Mouse (Mus musculus) monocyte, adult 2 months (primary cell): ENCODE results near the gene Nudt7.

Experiments
- DNase-seq, 2 experiments: peaks; one replicate each; pipeline ENCODE4 v3.0.0; 2022; ENCODE audit warnings: low spot score in 2 of 2, low read depth in 1 of 2

Nudt7 gene

DNA sequence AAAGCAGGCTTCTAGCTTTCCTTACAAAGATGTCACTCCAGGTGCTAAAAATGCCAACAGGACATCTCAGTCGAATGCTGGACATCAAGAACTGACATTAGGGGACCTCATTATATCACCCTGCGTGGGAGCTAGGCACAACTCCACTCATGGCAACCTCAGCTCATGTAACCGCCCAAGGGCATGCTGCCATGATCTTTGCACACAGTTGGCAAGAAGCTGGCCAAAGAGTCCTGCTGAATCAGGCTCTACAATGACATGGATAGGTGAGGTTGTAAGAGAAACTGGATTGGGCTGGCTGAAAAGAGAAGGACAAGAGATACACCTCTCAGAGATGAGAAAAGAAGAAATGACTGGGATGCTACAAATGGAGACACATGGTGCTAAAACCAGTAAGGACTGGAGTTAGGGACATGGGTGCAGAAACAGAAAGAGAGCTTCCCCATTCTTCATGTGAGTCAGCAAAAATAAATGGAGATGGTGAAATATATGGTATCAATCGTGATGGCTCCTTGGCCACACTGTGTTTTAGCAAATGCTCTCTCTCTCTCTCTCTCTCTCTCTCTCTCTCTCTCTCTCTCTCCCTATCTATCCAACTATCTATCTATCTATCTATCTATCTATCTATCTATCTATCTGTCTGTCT is 10.4 kb downstream of the Nudt7 start:
- DNase-seq = no peak

DNA sequence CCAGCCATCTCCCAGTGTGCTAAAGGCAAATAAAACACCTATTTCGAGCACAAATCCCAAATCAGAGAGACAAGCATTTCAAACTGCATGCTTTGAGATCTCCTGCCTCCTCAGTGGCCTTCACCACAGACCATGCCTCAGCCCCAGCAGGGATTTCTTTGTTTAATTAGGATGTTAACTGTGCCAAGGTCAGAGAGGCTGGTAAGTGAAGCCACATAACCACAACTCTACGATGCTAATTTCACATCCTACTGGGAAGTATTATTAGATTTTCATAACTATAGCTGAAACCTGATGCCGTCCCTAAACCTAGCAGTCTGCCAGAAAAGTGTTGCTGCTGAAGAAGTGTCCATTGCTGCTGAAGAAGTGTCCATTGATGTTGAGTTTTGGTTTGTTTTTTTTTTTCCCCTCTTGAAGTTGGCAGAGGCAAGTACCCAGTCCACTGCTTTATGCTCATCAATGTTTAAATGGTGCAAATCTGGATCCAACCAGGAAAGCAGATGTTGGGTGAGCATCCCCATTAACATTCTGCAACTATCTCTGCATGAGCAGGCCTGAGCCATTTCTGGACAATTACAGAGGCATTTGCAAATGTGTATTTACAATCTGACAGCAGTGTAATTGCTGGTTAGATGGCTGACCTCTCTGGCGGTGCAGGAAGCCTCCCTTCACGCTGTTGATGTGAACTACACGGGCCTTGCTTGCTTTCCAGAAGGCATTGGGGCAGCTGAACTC is 20.1 kb downstream of the Nudt7 start:
- no peak for DNase-seq

DNA sequence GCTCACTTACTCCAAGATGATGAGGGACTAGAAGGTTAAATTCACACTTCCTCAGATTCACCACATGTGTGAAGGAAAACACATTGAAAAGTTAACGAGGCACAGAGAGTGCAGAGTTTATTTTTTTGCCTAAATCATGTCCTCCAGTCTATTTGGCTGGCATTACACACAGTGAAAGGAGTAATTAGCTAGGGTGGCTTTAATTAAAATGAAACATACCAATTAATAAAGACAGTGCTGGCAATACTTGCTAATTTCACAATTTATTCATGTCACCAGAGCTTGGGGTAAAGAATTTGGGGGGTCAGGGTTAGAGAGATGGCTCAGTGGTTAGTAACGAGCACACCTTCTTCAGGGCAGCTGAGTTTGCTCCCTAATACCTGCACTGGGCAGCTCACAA is 25.2 kb downstream of the Nudt7 start:
- DNase-seq = no peak

DNA sequence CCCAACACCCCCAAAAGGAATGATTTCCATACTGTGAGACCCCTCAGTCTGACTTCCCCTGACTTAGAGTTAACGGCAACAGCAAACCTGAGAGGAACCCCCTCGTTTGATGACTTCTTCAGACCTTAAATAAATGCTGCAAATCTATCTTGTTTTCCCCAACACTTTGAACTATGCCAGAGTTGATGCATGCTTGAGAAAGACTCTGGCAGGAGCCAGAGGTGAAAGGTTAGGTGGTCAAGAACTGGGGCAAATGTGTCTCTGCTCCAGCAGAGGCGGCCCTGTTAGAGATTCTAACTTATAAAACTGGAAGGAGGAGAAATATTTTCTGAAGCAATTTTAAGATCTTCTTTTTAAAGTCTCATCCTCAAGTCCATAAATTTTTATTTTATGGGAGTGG is 26.3 kb downstream of the Nudt7 start:
- DNase-seq = no peak

DNA sequence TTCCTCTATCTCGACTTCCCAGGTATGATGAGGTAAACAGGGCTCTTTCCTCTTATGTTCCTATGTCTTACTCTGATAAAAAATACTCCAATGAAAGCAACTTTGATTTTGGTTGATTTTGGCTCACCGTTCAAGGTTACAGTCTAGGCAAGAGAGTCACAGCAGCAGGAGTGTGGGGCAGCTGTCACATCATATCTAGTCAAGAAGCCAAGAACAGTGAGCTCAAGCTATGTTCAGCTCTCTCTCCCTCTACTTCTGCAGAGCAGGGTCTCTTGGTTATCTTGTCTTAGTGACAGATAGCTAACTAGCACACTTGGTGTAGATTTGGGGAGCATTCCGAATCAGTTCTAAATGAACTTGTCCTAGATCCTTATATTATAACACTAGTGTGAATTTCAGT is 30.5 kb downstream of the Nudt7 start:
- no peak for DNase-seq

DNA sequence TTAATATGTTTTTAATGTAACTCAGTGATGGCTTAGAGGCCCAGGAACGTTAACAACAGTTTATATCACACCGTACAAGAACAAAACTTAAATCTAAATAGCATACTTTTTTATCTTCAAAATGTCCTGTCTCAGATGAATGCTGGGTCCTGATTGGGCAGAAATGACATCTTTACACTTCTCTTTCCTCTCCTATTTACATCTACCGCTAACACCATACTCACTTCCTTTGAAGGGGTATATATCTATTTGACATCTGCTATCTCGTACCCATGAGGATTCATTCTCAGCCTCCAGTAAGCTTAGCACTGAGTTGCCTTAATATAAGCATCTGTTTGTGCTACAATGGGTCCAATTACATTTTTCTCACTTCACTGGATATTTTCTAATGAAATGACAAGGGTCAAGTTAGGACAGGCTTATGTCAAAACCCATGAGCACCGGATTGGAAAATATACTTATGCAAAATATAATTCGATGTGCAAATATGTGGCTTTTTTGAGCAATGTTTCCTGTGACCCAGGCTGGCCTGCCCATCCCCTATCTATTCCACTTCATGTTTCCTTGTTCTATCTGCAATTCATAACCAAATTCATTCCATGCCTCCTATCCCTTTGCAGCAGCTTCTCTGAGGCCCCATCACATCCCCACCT is 31.2 kb downstream of the Nudt7 start:
- DNase-seq = no peak

DNA sequence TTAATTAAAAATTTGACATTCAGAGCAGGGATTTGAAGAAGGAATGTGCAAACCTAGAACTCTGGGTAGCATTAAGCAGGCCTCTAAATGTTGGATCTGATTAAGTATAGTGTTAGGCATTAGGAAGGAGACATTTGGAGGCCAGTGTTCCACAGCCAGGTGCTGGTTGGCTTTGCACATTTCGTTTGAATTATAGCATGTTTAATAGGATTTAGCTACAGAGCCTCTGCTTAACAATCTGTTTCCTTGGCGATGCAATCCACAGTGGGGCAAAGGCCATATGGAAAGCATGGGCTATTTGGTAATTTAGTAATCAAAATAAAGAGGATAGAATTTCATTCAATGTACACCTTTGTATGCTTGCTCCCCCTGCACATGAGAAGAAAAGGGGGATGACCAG is 32.4 kb downstream of the Nudt7 start:
- no peak for DNase-seq

DNA sequence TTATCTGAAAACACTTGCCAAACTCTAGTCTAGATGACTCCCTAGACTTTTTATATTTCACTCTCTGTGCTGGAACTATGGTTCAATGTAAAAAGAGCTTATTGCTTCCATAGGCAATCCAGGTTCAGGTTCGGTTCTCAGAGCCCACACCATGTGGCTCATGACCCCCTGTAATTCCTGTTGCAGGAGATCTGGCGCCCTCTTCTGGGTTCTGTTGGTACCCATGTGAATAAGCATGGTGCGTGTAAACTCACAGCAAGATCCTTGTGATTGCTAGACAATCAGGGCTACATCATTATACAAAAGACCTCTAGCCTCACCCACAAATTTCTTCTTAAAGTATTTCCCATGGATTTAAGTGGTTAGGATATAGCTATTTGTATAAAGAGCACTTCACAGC is 43.4 kb downstream of the Nudt7 start:
- DNase-seq = no peak

DNA sequence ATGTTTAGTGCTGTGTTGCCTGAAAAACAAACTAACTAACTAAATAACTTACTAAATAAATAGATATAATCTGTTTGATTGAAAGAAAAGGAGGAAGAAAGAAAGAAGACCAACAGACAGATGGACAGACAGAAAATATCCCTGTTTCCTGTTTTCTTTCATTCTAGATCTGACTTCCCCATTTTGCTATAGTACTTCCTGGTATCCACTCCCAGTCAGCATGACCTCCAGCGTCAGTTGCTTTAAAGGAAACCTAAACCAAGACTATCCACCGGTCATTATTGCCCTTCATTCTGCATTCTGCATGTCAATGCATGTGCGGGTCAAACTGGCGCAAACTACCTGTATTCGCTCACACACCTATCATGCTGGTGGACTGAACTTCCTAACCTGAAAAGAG is 60.0 kb downstream of the Nudt7 start:
- no peak for DNase-seq

DNA sequence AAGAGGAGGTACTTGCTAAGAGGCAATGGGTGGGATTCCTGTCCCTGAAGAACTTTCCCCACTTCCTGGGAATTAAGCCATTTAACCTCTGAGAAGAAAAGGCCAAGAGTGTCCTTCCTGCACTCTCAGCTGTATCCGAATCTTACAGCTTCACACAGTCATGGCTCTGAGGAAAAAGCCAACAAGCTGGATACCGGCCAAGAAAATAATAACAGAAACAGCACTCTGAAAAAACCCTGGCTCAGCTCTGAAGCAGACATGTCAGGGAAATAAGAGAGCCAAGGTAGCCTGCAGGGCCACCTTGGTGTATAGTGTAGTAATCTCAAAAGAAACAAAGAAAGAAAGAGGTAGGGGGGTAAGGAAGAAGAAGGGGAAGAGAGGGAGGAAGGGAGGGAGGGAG is 65.6 kb downstream of the Nudt7 start:
- DNase-seq = no peak
